Mouse (Mus musculus) skeletal muscle tissue, postnatal 0 days (tissue): Measurements from ENCODE around the gene Pdgfc. TPM values are rescaled to one million over a fixed set of nuclear protein-coding genes. Genes with fewer than 3 reads are reported as not detected.

Experiments
- polyA plus RNA-seq: library from polyadenylated mRNA; unstranded; fragments of >200 nt; fragmentation: Nextera tagmentation; extraction: Ambion mirVana; gene quantifications from 2 replicates; pipeline ENCODE4 v1.2.1, GENCODE M21; 2015

The Pdgfc gene
- polyA plus RNA-seq = 5.3 TPM in 2 replicates

DNA sequence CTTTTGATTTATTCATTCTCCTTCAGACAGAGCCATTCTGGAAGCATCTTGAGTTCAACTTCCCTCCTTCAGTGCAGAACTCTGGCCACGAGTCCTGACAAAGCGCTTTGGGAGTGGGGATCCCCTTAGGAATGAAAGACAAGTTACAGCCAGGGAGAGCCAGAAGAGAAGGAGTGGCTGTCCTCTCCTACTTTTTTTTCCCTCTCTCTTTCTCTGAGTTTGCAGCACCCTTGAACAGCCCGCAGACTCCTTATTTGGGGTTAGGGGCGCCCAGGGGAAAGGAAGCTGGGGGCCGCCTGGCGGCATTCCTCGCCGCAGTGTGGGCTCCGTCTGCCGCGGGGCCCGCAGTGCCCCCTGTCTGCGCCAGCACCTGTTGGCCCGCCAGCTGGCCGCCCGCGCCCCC, at the start of gene Pdgfc:
Pdgfc (plus strand) TSS at position 266 of the 403 bp plus-strand sequence.

Other genes starting within 250 kb of the Pdgfc start
- gene Gria2, start 233.6 kb upstream of the Pdgfc start, polyA plus RNA-seq = 0.16 and 0.35 TPM in 2 replicates
- 1.3 and 1.6 TPM in 2 replicates for gene Glrb, start 122.8 kb upstream of the Pdgfc start, polyA plus RNA-seq